Mouse (Mus musculus): ENCODE results near the gene Mok. TPM values are rescaled to one million over a fixed set of nuclear protein-coding genes. Genes with fewer than 3 reads are reported as not detected.

The Mok gene
- polyA plus RNA-seq, 1 experiment from 2014 or later = 2.9 TPM

DNA sequence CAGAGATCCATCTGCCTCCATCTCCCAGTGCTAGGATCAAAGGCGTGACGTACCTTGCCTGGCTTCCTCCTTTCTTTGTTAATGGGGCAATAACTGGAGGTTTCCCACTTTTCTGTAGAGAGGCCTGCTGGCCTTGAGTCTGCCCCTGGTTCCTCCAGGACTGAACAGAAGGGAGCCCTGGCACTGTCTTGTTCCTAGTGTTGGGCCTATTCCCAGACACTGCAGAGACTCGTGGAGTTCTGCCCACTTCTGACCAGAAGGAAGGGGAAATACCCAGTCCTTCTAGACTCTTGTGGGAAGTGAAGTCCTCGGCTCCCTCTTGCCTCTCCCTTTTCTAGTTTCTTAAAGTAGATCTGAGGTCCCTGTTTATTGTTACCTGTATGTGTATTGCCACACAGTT lies 54.5 kb downstream of the Mok start:
- H3K4me1 ChIP-seq (ENCODE audit: control insufficient read depth, insufficient read depth, low read length) = peaks cover 9% of the 10 kb centered on the region; the same call in 1 of the 2 replicates
- no peak for ATAC-seq
- H3K4me2 ChIP-seq (ENCODE audit: low read depth, low read length) = no peak overlapping the region
- H3K36me3 ChIP-seq (ENCODE audit: control insufficient read depth, insufficient read depth, low read length) = no peaks in the 10 kb centered on the region
- H3K27ac ChIP-seq (ENCODE audit: low read length) = no peak overlapping the region
- 82% methylated on average over 4 of the region's 4 CpGs for WGBS
- no peaks in the 10 kb centered on the region for H3K27me3 ChIP-seq (replicated peaks; ENCODE audit: control insufficient read depth, insufficient read depth, low read length)
- no peaks in the 10 kb centered on the region for H3K9me3 ChIP-seq (ENCODE audit: control insufficient read depth, low read length)
- H3K4me3 ChIP-seq (ENCODE audit: low read length) = no peak overlapping the region
- H3K9ac ChIP-seq (ENCODE audit: low read depth, low read length) = no peak overlapping the region

DNA sequence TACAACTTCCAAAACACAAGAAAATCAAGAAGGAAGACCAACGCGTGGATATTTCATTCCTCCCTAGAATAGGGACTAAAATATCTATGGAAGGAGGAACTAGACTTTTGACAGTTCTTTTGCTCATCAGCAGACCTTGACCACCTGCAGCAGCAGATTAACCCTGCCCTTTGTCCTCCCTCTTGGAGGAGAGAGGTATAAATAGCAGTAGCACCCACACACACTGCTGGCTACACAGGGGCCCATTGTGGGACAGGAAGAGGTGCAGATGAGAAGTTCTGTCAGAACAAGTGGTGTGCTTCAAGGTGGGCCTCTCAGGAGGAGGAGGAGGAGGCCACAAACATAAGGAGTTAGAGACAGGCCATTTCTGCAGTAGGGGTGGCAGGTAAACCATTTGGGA lies 56.5 kb downstream of the Mok start:
- Histone ChIP-seq H3K9ac (ENCODE audit: low read depth, low read length) (no peak overlapping the region), H3K36me3 (ENCODE audit: control insufficient read depth, insufficient read depth, low read length) (no peaks in the 10 kb centered on the region), H3K27me3 (replicated peaks; ENCODE audit: control insufficient read depth, insufficient read depth, low read length) (no peaks in the 10 kb centered on the region), H3K9me3 (ENCODE audit: control insufficient read depth, low read length) (no peaks in the 10 kb centered on the region), H3K4me2 (ENCODE audit: low read depth, low read length) (no peak overlapping the region), H3K27ac (ENCODE audit: low read length) (peak overlapping the region; percentile 61; the same call in 1 of the 2 replicates), H3K4me3 (ENCODE audit: low read length) (no peak overlapping the region), H3K4me1 (ENCODE audit: control insufficient read depth, insufficient read depth, low read length) (0 out of 2 replicates have a peak, but pooled peaks cover 1% of the 10 kb centered on the region)
- WGBS = 77% methylated on average over 2 of the region's 2 CpGs
- ATAC-seq = peak; percentile 83

DNA sequence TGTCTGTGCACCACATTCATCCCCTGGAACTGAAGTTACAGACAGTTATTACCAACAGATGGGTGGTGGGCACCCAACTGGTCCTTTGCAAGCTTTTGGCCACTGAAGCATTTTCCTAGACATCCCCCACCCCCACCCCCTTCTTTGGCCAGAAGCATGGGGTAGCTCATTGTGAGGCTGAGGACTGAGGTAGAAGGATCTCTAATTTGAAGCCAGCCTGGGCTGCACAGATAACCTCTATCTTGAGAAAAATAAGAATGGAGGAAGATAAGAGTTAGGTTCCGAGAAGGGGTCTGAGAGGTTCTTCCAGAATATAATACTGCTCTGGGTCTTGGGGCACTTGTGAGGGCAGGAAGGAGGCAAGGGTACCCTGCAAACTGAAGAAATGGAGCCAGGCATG lies 58.5 kb downstream of the Mok start:
- no peak overlapping the region for H3K4me3 ChIP-seq (ENCODE audit: low read length)
- H3K36me3 ChIP-seq (ENCODE audit: control insufficient read depth, insufficient read depth, low read length) = no peaks in the 10 kb centered on the region
- ATAC-seq = no peak
- H3K9ac ChIP-seq (ENCODE audit: low read depth, low read length) = no peak overlapping the region
- no peaks in the 10 kb centered on the region for H3K27me3 ChIP-seq (replicated peaks; ENCODE audit: control insufficient read depth, insufficient read depth, low read length)
- H3K27ac ChIP-seq (ENCODE audit: low read length) = no peak overlapping the region
- WGBS = 100% methylated on average over 1 of the region's 1 CpGs
- no peaks in the 10 kb centered on the region for H3K4me1 ChIP-seq (ENCODE audit: control insufficient read depth, insufficient read depth, low read length)
- no peaks in the 10 kb centered on the region for H3K9me3 ChIP-seq (ENCODE audit: control insufficient read depth, low read length)
- no peak overlapping the region for H3K4me2 ChIP-seq (ENCODE audit: low read depth, low read length)

DNA sequence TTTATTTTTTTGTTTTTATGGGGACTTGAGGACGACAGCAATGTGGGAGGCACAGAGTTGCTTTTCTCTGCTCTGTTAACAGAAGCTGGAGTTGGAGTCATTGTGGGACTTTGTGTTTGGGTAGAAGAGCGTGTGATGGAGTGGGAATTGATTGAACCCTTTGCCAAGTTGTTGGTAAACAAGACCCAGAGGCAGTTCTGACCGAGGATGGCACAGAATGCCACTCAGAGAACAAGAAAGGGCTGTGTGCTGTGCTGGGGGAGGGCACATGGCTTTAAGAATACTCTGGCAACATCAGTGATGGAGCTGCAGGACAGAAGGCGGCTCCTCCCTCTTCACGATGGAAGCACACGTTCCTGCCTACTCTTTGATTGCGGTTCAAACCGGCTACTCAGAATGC lies 59.6 kb downstream of the Mok start:
- no peaks in the 10 kb centered on the region for H3K36me3 ChIP-seq (ENCODE audit: control insufficient read depth, insufficient read depth, low read length)
- WGBS = 80% methylated on average over 8 of the region's 8 CpGs
- H3K27ac ChIP-seq (ENCODE audit: low read length) = no peak overlapping the region
- no peak overlapping the region for H3K9ac ChIP-seq (ENCODE audit: low read depth, low read length)
- ATAC-seq = no peak
- H3K4me3 ChIP-seq (ENCODE audit: low read length) = no peak overlapping the region
- no peak overlapping the region for H3K4me2 ChIP-seq (ENCODE audit: low read depth, low read length)
- H3K4me1 ChIP-seq (ENCODE audit: control insufficient read depth, insufficient read depth, low read length) = no peaks in the 10 kb centered on the region
- H3K9me3 ChIP-seq (ENCODE audit: control insufficient read depth, low read length) = no peaks in the 10 kb centered on the region
- H3K27me3 ChIP-seq (replicated peaks; ENCODE audit: control insufficient read depth, insufficient read depth, low read length) = no peaks in the 10 kb centered on the region

DNA sequence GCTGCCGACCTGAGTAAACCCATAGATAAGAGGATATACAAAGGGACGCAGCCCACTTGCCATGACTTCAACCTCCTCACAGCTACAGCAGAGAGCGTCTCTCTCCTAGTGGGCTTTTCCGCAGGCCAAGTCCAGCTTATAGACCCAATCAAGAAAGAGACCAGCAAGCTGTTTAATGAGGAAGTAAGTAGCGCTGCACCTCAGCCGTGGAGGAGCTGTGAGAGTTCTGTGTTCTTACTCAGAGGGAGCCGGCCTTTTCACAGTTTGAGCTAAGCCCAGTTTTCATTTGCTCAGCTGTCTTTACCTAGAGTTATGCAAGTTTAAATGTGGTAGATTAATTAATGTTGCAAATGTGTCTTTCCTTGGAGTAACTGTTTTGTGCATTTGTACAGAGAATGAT lies 61.4 kb downstream of the Mok start:
- no peak overlapping the region for H3K4me2 ChIP-seq (ENCODE audit: low read depth, low read length)
- H3K27ac ChIP-seq (ENCODE audit: low read length) = no peak overlapping the region
- ATAC-seq = no peak
- no peaks in the 10 kb centered on the region for H3K9me3 ChIP-seq (ENCODE audit: control insufficient read depth, low read length)
- no peak overlapping the region for H3K4me3 ChIP-seq (ENCODE audit: low read length)
- no peaks in the 10 kb centered on the region for H3K4me1 ChIP-seq (ENCODE audit: control insufficient read depth, insufficient read depth, low read length)
- H3K27me3 ChIP-seq (replicated peaks; ENCODE audit: control insufficient read depth, insufficient read depth, low read length) = no peaks in the 10 kb centered on the region
- no peaks in the 10 kb centered on the region for H3K36me3 ChIP-seq (ENCODE audit: control insufficient read depth, insufficient read depth, low read length)
- 61% methylated on average over 7 of the region's 7 CpGs for WGBS
- no peak overlapping the region for H3K9ac ChIP-seq (ENCODE audit: low read depth, low read length)

DNA sequence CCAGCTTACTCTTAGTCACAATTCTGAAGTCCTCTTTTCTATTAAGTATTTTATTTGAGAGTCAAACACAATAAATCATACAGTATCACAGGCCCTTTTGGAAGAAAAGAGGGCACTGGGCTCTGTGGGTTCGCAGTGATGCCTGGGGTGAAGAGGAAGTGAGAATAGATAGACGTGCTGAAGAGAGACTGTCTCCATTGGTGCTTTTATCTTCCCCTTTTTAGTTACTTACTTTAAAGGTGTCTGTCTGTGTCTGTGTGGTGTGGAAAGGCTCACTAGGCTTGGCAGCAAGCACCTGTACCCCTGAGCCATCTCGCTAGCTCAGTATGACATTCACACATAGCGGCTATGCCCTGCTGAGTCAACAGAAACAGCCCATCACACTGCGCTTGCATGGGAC lies 62.9 kb downstream of the Mok start:
- no peak overlapping the region for H3K27ac ChIP-seq (ENCODE audit: low read length)
- H3K4me1 ChIP-seq (ENCODE audit: control insufficient read depth, insufficient read depth, low read length) = no peaks in the 10 kb centered on the region
- no peaks in the 10 kb centered on the region for H3K27me3 ChIP-seq (replicated peaks; ENCODE audit: control insufficient read depth, insufficient read depth, low read length)
- no peaks in the 10 kb centered on the region for H3K36me3 ChIP-seq (ENCODE audit: control insufficient read depth, insufficient read depth, low read length)
- WGBS = 86% methylated on average over 5 of the region's 5 CpGs
- no peak overlapping the region for H3K4me3 ChIP-seq (ENCODE audit: low read length)
- H3K9ac ChIP-seq (ENCODE audit: low read depth, low read length) = no peak overlapping the region
- no peaks in the 10 kb centered on the region for H3K9me3 ChIP-seq (ENCODE audit: control insufficient read depth, low read length)
- no peak overlapping the region for H3K4me2 ChIP-seq (ENCODE audit: low read depth, low read length)
- no peak for ATAC-seq

DNA sequence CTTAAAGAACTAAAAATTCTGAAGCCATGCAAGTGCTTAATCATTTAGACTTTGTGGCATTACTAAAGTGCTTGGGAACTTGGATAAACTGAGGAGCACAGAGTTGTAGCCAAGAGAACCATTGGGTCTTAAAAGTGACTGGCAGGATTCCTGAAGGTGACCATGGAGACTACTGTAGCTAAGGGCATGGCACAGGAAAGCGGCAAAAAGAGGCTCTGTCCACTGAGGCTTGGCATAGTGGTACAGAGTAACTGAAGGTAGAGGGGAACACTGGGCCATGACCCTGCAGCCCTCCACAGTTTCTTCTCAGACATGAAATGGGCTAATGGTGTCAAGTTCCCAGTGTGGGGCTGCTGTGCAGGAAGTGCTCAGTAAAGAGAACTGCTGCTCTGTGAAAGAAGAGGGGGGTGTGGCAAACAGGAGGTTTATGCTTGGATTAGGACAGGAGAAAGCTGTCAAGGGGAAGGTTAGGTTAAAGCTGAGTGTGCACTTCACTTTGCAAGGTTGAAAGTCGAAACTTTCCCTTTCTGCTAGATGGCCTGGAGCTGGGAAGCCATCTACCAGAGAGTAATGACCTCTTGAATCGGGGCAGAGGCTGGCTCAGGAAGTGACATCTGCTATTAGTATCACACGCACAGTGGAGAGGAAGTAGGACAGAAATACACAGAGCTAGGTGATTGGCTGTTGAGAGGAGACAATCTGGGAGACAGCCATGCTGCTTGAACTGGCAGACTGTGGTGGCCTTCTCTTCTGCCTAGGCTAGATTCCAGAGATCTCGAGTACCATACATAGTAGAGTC lies 64.9 kb downstream of the Mok start:
- no peak overlapping the region for H3K4me3 ChIP-seq (ENCODE audit: low read length)
- peak; percentile 72 for ATAC-seq
- WGBS = 62% methylated on average over 5 of the region's 5 CpGs

DNA sequence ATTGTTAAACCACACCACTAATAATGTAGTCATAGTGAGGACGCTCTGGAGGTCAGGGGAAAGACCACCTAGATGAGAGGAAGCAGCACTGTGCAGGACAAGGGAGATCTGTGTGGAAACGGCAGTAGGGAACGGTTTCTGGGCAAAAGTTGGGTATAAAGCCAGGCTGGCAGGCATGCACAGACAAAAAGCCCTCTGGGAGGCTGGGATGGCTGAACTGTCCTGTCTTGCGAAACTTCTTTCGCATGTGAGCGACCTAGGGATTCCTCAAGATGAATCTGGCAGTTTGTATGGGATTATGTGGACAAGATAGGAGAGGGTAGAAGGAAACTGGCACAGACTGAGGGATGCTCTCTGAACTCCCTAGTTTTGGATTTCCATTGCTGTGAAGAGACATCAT lies 68.8 kb downstream of the Mok start:
- Histone ChIP-seq H3K4me2 (ENCODE audit: low read depth, low read length) (no peak overlapping the region), H3K27me3 (replicated peaks; ENCODE audit: control insufficient read depth, insufficient read depth, low read length) (no peaks in the 10 kb centered on the region), H3K36me3 (ENCODE audit: control insufficient read depth, insufficient read depth, low read length) (no peaks in the 10 kb centered on the region), H3K4me3 (ENCODE audit: low read length) (no peak overlapping the region), H3K9me3 (ENCODE audit: control insufficient read depth, low read length) (no peaks in the 10 kb centered on the region), H3K27ac (ENCODE audit: low read length) (no peak overlapping the region), H3K9ac (ENCODE audit: low read depth, low read length) (no peak overlapping the region), H3K4me1 (ENCODE audit: control insufficient read depth, insufficient read depth, low read length) (no peaks in the 10 kb centered on the region)
- 95% methylated on average over 6 of the region's 6 CpGs for WGBS
- ATAC-seq = no peak

More for the DNA sequence above, 64.9 kb downstream of the Mok start:
- no peaks in the 10 kb centered on the region for H3K9me3 ChIP-seq (ENCODE audit: control insufficient read depth, low read length)
- H3K36me3 ChIP-seq (ENCODE audit: control insufficient read depth, insufficient read depth, low read length) = no peaks in the 10 kb centered on the region
- H3K27ac ChIP-seq (ENCODE audit: low read length) = no peak overlapping the region
- no peaks in the 10 kb centered on the region for H3K27me3 ChIP-seq (replicated peaks; ENCODE audit: control insufficient read depth, insufficient read depth, low read length)
- H3K4me2 ChIP-seq (ENCODE audit: low read depth, low read length) = no peak overlapping the region
- H3K4me1 ChIP-seq (ENCODE audit: control insufficient read depth, insufficient read depth, low read length) = no peaks in the 10 kb centered on the region
- no peak overlapping the region for H3K9ac ChIP-seq (ENCODE audit: low read depth, low read length)

DNA sequence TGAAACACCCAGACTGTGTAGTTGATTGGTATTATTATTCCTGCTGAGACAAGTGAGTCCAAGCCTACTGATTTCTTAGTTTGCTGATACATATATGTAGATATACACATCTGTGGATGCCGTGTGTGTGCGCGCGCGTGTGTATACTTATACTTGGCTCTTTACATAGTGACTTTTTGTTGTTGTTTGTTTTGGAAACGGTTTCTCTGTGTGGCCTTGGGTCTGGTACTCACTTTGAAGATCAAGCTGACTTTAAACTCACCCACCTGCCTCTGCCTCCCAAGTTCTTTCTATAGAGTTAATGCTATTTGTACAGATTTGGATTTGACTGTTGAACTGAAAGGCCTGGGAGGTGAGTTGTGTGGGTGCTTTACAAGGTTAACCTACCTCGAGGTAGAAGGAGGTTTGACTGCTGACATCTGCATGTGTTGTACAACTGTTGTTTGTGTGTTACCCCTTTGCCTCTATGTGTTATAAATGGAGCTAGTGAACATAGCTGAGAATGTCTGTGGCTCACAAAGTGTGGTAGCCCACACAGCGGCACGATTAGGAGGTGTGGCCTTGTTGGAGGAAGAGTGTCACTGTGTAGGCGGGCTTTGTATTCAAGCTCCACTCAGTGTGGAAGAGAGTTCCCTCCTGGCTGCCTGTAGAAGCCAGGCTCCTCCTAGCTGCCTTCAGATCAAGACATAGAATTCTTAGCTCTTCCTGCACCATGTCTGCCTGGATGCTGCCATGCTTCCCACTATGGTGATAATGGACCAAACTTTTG lies 70.1 kb downstream of the Mok start:
- Histone ChIP-seq H3K4me2 (ENCODE audit: low read depth, low read length) (no peak overlapping the region), H3K27ac (ENCODE audit: low read length) (no peak overlapping the region)

More for the DNA sequence above, 70.1 kb downstream of the Mok start:
- Histone ChIP-seq H3K4me3 (ENCODE audit: low read length) (no peak overlapping the region), H3K27me3 (replicated peaks; ENCODE audit: control insufficient read depth, insufficient read depth, low read length) (no peaks in the 10 kb centered on the region), H3K9ac (ENCODE audit: low read depth, low read length) (no peak overlapping the region), H3K36me3 (ENCODE audit: control insufficient read depth, insufficient read depth, low read length) (no peaks in the 10 kb centered on the region), H3K4me1 (ENCODE audit: control insufficient read depth, insufficient read depth, low read length) (no peaks in the 10 kb centered on the region), H3K9me3 (ENCODE audit: control insufficient read depth, low read length) (no peaks in the 10 kb centered on the region)
- WGBS = 87% methylated on average over 10 of the region's 10 CpGs
- ATAC-seq = no peak

Data from intestine, embryonic 16.5 days (tissue).